Mouse (Mus musculus): ENCODE results near the gene Trpm3.

GRCm38 (mm10) chr19:22938848-22939724, 800.2 kb downstream of the Trpm3 start:
- TF ChIP-seq CTCF (IDR thresholded peaks at IDR 0.05; ENCODE audit: borderline replicate concordance, insufficient read depth, low read depth, low read length), result no peak
- no peak for TF ChIP-seq POLR2A (IDR thresholded peaks at IDR 0.05; ENCODE audit: borderline replicate concordance, insufficient read depth, low read length)

Measured in cerebellum, adult 2 months (tissue).